Mouse (Mus musculus): ENCODE measurements around the gene Hmga2. TPM values are rescaled to one million over a fixed set of nuclear protein-coding genes. Genes with fewer than 3 reads are reported as not detected.

The Hmga2 gene
- total RNA-seq, 2 experiments from 2014 or later, result not detected

DNA sequence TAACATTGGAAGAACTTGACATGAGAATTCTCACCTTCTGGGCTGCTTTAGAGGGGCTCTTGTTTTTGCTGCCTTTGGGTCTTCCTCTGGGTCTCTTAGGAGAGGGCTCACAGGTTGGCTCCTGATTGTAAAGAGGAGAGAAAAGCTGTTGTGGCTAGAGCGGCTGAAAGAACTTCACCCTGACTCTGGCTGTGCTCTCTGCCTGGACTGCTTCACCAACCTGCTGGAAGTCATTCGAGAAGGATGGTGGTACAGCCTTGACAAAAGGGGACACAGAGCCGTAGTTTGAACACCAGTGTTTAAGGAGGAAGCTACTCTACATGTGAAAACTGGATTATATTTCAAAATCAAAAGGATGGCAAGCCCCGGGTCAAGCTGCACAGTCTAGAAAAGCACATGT lies 3.1 kb downstream of the Hmga2 start:
- no peak for DNase-seq

DNA sequence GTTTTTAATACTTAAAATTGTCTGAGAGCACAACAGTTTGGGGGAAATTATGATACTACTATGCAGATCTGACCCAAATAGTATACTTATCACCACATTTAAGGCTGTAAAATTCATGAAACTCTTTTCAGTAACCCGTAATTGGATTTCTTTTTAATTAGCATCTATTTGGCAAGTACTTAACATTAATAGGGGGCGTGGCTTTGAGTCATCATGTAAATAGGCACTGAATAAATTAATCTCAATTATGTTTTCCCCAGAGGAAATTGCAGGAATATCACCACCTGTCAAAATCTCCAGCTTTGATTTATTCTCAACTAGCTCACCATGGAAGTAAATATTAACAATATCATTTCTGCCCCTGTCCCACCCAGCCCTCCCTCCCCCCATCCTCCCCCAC lies 3.7 kb downstream of the Hmga2 start:
- no peak for DNase-seq

DNA sequence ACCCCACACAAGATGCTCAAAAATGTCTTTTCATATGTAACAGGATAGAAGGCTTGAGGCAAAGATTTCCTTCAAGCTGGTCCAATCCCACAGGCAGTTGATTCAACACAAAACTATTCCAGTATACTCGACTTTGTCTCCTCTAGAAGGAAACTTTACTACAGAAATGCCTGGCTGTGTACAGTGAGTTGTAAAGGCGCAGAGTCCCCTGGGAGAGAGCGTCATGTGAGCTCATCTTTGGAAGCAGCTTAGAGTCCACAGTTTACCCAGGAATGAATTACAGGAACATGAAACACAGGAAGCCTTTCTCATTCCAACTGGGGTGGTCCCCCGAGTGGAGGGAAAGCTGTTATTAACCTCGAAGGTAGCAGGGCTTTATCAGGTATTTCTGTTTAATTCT lies 11.1 kb downstream of the Hmga2 start:
- no peak for DNase-seq

DNA sequence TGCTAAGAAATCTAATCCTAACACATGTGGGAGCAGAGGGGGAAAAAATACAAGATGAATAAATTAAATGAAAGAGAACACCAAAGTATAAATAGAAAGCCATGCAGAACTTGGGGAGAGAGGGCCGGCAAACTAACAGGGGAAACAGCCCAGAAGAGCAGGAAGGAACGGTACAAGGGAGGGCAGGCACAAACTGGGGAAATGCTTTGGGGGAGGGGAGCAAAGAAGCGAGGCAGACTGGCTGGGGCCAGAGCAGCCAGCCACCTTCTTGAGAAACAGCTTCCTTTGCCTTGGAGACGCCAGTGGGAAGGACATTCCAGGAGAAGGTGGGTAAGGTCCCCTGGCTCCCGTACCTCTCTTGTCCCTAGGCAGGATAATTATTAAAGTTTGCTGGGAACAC lies 14.5 kb downstream of the Hmga2 start:
- no peak for DNase-seq

DNA sequence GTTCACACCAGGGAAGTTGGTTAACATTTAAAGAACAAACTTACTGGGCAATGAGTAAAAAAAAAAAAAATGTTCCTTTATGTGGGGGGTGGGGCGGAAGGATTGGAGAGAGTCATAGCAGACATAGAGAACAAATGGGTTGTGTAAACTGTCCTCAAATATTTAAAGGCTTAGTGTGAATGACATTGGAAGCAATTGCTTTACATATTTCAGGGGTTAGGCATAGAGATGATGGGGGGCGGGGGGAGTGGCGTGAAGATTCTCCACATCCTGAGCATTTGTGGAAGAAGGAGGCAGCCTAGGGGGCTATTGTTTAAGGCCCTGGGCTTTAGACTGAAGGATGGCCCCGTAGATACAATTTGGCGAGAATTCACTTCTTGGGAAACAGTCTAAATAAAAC lies 15.0 kb downstream of the Hmga2 start:
- no peak for DNase-seq

DNA sequence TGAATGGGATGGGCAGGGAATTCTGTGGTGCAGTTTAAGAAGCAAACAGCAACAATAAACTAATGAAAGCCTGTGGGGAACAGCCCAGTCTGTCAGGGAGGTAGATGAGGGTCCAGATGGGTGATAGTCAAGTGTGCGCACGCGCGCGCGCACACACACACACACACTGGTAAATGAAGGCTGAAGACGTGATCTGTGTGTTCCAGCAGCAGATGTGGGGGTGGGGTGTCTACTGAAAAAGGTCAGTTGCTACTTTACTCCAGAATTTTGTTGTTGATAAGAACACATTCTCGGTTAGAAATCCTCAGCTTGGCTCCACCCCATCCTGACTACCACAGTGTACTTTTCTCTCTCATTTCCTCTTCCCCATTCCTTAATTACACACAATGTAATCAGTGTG lies 17.4 kb downstream of the Hmga2 start:
- no peak for DNase-seq

DNA sequence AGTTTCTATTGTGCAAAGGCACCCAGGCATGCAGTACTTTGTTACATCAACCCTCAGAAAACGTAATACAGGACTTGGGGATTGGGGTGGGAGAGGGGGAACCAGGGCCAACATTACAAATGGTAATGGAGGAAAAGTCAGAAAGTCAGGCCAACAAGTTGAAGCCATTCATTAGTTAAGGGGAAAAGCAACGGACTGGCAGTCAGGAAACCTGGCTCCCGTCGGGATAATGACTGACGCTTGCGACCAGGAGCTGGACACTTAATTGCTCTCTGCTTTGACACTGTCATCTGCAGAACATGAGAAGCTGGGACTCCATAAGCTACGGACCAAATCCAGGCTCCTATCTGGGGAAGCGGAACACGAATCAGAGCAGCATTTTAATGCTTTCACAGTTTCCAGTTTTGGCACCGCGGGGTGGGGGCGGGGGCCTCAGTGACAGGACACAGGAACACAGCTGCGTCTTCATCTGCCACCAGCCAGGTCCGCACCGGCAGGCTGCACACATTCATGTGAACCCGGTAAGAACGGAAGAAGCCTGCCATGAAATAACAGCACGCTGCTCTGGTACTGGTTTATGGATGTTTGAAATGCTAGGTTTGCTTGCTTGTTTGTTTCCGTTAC lies 26.5 kb downstream of the Hmga2 start:
- no peak for DNase-seq

DNA sequence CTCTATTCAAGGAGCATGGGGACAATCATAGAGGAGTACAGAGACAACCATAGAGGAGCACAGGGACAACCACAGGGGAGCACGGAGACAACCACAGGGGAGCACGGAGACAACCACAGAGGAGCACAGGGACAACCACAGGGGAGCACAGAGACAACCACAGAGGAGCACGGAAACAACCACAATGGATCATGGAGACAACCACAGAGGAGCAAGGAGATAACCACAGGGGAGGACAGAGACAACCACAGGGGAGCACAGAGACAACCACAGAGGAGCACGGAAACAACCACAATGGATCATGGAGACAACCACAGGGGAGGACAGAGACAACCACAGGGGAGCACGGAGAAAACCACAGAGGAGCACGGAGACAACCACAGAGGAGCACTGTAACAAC lies 29.5 kb downstream of the Hmga2 start:
- no peak for DNase-seq

DNA sequence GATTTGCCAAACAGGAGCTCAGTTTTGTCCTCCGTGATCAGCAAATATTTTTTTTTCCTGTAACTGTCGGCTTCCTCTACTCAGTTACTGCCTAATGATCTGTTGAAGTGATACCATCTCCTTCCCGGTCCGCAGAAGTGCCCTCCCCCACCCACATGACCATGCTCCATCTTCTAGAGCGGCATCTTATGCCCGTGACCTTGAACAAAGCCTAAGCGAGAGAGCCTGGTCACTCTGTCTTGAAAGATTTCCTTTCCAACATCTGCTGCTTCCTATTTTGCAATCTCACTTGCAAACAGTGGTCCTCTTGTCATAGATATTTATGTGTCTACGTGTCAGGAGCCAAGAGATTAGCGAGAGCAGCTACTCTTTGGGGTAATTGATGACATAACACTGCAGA lies 30.1 kb downstream of the Hmga2 start:
- no peak for DNase-seq

DNA sequence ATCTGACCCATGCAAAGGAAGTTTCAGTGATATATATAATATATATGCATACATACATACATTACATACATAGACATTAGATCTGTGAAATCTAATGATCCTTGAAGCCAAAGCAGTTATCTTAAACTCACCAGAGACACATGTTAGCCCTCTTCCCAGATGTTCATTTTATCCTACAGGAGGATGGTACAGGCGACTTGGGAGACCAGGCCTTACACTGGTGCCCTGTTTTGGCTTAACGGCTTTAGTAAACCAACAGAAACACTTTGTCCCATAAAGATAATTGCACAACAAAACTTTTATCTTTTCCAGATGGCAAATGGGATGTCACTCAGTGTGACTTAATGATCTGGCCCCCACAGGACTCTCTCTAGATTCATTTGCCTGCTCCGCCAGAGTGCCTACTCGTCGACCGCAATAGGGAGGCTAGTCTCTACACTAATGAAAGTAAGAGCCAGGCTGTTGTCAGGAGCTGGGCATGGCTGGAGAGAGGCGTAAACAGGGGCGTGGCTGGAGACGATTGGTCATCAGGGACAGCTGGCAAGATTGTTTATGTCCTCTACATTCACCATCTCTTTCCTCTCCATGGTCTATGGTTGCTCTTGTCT lies 31.7 kb downstream of the Hmga2 start:
- no peak for DNase-seq

DNA sequence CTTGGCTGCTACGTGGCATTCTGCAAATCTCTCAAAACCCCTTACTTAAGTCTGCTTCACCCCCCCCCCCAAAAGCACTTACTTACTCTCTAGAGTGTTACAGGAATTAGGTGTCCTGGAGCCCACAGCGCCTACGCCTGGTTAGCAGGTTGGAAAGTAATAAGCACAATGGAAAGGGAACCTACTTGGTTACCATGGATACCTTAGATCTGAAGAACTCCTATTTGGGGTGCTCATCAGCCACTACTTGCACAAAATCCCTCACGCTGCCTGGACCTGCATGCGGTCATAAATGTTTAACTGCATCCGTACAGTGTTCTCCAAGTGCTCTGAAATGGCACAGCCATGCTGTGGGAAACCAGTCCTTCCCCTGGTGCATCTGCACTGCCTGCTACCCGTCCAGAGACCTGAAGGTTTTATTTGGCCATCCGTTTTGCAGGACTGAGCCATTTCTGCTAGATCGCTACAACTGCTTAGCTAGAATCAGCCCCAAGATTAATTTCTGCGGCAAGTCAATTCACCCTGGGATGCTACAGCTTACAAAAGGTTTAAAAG lies 32.4 kb downstream of the Hmga2 start:
- no peak for DNase-seq

DNA sequence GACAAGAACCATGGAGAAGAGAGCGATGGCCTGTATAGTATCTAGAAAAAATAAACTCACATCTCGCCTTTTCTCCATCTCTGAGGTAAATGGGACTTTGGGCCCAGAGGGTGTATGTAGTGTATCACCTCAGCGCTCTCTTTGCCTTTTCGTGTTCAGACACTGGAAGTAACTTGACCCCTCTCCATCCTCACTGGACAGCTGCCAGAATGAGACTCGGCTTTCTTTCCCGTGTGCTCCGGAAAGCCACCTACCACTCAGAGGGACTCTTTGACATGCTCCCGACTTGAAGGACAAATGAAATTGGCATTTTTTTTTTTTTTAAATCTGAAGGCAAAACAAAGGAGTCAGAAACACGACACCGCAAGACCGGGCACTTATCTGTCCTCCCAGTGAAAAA lies 35.0 kb downstream of the Hmga2 start:
- no peak for DNase-seq

DNA sequence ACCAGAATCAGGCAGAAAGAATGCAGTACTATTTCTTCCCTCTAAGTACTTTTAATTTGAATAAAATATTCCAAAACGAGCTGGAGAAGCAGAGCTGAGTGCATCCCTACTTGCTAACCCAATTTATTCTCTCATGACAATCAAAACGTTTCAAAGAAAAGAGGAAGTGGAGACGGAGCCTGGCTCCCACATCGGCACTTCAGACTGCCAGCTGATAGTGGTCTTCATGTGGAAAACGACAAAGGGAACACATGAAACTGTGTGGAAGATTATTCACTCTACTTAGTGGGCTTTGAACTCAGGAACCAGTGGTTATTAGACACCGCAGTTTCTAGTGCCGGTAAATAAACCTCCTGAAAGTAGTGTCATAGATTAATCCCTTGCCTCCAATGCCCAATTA lies 41.8 kb downstream of the Hmga2 start:
- no peak for DNase-seq

DNA sequence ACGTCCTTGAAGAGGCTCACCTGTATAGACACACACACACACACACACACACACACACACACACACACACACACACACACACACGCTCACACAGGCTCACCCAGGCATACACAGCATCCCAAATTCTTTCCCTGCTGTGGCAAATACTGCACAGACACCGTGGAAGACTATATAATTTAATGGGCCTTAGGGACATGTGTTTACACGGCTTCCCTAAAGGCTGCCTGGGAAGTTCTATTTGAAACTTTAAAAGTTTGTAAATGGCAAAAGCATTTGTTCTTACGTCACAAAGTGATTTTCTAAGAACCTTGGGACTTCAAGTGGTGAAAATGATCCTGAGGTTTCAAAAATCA lies 42.8 kb downstream of the Hmga2 start:
- no peak for DNase-seq

DNA sequence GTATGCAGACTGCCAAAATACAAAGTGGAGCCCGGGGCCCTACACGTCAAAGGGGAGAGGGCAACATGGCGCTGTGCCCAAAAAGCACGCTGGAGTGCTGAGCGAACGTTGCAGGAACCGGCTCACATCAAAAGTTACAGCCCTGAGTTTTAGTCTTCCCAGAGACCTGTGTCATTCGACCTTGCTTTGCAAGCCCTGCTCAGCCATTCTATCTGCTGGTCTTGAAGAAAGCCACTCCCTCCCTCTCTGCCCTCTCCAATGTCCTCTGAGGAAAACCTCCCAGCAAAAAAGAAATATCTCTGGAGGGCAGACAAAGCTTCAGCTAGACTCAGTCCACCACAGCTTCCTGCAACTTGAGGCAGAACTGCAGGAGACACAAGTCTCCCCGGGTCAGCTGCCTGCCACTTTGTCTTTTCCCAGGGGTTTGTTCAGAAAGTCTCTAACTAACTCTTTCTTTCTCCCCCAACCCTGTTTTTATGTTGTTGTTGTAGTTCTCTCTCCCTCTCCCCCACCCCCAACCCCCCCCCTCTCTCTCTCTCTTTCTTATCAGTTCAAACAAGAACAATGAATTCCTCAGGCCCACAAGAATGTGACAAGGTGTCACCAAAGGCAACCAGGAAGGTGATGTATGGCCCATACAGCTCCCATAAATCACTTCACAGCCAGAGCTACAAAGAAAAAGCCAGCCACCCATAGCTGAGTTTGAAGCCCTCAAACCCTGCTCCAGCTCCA lies 43.4 kb downstream of the Hmga2 start:
- no peak for DNase-seq

DNA sequence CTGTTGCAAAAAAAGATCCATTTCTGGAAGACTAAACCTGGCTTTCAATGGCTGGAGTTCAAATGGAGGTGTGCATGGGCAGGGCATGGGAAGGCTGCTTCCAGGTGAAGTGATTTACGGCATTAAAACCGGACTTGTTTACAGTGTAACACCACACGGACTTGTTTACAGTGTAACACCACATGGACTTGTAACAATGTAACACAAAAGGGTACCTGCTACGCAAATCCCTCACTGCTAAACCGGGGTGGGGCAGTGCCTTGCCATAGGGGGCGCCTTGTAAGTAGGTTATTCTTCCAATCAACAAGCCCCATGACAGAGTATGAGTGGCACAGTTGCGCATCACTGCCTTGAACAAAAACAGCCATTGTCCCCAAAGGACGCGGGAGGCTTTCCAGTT lies 44.2 kb downstream of the Hmga2 start:
- DNase-seq, result no peak

DNA sequence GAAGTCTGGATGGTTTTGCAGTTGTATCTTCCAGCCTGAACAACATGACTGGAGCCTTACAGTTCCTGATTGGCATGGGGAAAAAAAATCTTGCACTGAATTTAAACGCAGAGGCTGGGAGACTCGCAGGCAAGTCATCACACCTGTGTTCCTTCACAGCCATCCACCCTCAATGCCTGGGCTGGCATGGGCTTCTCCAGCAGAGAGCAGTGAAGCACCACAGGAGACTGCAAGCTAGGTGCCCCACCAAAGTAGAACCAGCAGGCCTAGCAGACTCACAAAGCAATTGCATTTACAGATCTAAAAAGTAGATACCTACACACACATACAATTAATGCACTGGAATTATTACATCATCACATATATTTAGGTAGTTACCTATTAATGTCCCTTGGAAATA lies 44.8 kb downstream of the Hmga2 start:
- no peak for DNase-seq

DNA sequence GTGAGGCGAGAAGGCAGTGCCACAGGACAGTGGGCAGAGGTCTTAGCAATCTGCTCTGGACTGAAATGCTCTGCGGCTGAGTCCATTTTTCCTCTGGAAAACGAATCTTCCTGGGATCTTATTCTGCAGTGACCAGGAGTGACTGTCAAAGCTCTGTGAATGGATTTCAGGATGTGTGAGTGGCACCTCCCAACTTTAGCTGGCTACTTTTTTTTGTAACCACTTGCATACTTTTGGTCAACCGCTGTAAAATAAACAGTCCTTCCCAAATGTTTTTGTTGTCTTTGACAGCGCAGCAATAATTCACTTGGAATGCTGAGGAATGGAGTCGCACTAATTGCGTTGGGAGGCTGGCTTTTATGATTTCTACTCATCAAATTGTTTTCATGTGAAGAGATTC lies 45.8 kb downstream of the Hmga2 start:
- DNase-seq, result no peak

DNA sequence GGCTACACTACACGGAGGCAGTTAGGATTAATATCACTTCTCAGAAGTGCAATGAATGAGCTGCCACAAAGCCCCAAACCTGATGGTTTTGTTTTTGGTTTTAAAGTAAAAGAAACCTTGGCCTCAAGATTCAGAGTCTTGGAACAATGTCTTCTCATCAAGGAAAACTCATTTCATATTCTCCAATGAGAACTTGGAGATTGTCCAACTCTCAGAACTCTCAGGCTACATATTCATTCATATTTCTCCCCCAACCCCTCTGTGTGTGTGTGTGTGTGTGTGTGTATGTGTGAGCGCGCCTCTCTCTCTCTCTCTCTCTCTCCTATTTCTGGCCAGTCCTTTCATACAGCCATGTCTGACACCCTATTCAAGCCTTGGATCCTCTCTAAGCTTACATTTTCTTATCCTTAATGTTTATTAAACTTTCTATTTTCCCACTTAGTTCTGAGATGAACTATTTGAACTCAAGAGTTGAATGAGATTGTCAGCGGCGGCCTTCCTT lies 46.5 kb downstream of the Hmga2 start:
- DNase-seq, result no peak

DNA sequence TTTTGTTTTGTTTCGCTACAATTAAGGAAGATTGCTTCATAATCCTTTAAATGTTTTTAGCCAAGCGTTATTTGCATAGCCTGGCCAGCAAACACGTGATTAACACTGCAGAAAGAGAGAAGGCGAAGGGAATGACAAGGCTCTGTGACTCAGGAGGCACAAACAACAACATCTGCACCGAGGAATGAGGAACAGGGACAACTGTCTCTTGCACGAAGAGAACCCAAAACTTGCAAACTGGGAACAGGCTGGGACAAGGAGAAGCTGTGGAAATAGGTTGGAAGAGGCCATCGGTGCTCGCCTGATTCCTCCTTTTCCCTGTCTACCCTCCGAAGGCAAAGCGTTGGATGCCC lies 47.1 kb downstream of the Hmga2 start:
- peak in 1 of 2 experiments; percentile 34 for DNase-seq

DNA sequence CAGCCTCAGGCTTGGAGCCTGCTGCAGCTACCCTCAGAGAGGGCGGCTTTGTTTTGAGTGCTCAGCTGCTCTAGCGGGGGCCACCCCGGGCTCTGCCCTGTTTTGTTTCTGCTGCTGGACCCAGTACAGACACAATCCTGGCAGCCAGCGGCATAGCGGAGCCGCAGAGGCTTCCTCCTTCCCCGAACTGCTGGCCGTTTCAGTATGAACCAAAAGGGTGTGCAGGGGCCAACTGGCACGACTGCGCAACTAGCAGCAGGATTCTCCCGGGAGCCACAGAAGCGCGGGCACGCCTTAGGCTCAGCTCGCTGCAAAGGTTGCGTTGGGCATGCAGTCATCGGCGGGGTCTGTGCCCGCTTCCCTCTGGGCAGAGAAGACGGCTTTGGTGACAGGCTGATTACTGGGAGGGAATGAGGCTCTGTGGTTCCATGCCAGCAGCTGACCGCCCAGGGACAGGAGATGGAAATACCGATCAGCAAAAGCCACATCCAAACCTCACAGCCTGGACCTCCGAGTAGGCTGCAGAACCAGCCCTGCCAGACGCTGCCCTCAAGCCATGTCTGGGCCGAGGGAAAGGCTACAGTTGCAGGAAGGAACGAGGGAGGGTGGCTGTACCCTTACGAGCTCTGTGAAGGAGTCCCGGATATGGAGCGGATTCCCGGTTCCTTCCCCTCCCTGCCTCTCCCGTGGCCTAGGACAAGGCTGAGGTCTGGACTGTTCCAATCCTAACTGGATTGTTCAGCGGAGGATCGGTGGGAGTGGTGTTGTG lies 47.7 kb downstream of the Hmga2 start:
- peak; percentile 64 to 82 for DNase-seq

DNA sequence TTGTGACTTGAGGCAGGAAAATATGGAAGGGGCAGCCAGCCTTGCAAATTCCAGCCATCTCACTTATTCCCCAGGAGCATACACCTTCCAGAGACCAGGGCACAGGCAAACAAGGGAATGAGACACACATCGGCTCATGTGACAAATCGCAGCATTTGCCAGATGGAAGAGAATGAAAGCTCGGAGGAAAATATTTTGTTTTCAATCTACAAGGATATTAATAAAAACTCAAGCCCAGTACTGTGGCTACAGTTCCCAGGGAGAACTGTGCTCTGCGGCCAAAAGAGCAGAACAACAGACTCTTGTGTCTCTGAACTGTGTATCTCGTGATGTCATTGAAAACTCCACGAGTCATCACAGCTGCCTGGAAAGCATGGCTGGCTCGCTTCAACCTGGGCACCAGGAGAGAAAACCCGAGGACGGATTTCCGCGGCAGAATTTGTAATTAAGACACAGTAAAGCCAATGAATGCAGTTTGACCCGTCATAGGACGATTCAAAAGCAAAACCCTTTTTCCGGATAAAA lies 50.1 kb downstream of the Hmga2 start:
- DNase-seq, result peak; percentile 22 to 31

DNA sequence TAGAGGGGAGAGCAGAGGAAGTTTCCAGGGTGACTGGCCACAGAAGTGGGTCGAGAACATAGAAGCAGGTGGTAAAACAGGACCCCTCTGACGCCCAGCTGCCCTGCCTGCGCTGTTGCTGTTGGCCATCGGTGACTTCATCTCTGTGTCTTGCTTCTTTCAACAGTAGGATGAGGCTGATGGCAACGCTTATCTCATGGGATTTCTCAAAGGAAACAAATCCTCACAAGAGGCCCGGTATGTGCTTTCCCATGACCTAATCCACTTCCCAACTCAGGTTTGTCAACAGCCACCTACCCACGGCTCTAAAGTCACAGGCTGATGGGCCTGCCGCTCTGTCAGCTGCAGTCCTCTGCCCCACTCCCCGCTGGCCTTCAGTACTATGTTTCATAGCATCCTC lies 52.3 kb downstream of the Hmga2 start:
- no peak for DNase-seq
